Mouse (Mus musculus) adrenal gland, adult 8-10 months (tissue): ENCODE measurements around the gene Cfap54. TPM values are rescaled to one million over a fixed set of nuclear protein-coding genes. Genes with fewer than 3 reads are reported as not detected.

ENCODE experiments used
- DNase-seq: peaks from one replicate; pipeline ENCODE4 v3.0.0; 2022
- total RNA-seq, 4 experiments: library from RNA; stranded (reverse); gene quantifications; 2 replicates each; pipeline ENCODE4 v1.2.4; 2022

Cfap54 gene
- total RNA-seq, 4 experiments from 2014 or later, result 4.0 to 6.1 (median 5.1) TPM

DNA sequence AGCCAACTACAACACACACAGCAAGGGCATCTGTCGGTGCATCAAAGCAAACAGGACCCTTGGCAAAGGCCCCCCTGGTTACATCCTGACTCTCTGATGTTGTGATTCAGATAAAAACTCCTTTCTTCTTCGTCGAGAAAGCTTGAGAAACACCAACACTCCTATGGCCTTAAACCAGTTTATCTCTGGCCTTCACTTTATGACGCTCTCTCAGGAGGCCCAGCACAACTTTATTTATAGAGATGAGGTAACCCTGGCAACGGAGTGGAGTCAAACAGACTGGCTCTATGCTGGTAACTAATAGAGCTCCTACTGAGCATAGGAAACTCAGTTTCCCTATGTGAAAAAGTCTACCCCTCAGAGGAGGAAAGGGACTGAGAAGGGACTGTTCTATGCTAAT is 146.9 kb downstream of the Cfap54 start:
- peak; percentile 57 for DNase-seq

DNA sequence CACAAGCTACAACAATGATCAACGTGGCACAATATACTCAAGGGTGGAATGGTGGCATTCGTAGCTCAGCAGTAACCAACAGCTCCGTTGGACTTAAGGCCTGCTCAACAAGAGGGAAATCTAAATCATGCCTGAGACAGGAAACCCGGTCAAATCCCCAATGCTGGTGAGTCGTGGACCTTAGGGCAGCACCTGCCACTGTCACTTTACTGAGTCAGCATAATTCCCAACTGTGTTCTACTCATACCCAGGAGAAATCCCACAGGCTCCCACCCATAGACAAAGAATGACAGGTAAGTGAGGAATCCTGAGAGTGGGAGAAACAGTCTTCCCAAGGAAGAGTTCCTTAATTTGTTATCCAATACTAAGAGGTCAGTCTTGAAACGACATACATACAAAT is 147.8 kb downstream of the Cfap54 start:
- no peak for DNase-seq

DNA sequence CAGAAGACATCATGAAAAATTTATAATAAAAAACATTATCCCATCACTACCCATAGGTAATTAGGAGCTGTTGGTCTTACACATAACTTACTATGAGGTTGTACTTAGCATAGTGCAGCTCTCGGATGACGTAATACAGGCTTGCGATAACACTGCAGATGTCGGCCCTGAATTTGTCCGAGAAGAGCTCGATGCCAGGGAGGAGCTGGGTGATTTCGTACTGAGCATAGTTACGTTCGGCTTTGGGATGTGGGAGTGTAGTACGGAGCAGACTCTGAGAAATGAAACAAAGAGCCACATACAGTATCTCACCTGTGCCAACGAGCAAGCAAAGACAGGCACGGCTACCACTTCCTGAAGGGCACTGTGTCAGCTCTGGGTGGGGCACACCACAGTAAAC is 149.0 kb downstream of the Cfap54 start:
- no peak for DNase-seq

DNA sequence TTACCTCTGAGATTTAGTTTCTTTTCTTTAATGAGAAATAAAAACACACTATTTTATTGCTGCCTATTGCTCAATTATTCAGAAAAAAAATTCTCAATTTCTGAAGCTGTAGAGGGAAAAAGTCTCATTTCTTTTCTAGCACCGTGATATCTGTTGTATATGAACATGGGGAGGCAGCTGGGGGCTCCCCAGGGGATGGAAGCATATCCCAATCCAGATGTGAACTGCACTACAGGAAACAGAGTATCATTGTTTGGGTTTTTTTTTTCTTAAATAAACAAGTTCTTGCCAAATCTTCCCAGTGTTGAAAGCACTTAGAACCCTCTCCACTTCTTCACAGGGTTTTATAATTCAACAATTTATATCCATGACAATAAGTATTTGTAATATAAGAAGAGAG is 151.4 kb downstream of the Cfap54 start:
- no peak for DNase-seq

DNA sequence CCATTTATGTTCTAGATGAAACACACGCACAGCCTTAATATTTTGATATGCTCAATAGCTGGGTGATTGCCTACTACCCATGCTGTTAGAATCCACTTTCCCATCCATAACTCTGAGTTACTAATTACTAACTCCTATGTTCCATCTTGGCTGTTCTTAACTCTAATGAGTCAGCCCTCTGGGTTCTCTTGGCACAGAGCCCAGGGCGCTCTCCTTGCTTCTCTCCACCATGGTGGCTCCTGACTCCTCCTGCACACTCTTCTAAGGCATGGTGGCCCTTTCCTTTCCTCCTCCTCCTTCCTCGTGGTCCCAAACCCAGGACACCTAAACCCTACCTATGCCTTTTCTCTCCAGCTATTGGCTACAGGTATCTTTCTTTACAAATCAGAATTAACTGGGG is 153.2 kb downstream of the Cfap54 start:
- DNase-seq, result peak; percentile 53

DNA sequence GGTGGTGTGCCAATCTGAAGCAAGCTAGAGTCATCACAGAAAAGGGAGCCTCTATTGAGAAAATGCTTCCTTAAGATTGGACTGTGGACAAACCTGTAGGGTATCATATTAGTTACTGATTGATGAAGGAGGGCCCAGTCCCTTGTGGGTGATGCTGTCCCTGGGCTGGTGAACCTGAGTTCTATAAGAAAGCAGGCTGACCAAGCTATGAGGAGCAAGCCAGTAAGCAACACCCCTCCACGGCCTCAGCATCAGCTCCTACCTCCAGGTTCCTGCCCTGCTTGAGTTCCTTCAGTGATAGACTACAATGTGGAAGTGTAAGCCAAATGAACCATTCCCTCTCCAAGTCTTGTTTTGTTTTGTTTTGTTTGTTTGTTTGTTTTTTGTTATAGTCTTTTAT is 162.9 kb downstream of the Cfap54 start:
- DNase-seq, result no peak

DNA sequence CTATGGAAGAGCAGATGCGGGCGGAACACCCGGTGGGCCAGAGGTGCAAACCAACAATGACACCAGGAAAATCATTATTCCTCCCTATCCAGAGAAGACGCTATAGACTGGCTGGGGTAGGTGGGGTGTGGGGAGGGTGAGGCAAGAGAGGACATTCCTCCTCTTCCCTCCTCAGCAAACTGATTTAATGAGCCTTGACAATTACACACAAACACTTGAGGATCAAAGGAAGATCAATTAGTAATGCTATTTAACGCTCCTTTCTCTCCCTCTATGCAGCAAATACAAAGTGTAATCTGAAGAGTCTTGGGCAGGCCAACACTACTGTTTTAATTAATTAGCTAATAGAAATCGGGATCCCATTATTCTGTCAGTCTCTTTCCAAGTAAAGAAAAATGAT is 174.2 kb downstream of the Cfap54 start:
- no peak for DNase-seq

DNA sequence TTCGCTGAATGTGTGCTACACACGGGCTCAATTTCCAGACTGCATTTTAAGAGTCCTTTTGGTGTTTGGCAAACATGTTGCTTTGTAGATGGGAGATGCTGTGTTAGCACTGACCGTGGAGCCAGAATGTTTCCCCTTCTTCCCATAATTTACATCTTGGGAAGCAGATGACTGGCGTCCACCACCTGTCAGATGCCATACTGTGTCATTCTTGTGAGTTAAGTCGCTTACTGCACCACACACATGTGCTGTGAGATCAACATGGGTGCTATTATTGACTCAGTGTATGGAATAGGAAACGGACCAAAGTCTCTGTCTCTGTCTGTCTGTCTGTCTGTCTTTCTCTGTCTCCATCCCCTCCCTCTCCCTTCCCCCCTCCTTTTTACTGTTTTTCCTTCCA is 193.0 kb downstream of the Cfap54 start:
- DNase-seq, result no peak

DNA sequence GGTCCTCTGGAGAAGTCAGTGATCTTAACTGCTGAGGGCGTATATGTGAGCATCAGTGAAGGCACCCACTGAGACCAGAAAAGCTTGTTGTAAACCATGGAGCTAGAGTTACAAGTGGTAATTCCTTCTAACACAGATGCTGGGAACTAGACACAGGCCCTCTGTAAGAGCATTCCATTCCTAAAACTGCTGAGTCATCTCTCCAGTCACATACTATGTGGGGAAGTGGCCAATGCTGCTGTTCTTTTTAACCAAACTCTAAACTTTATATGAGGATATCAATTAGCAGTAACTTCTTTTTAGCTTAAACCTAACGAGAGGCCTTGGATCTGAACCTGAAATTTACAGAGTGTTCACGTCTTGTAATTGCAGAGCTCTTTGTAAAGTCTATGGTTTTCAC is 203.4 kb downstream of the Cfap54 start:
- DNase-seq, result no peak

DNA sequence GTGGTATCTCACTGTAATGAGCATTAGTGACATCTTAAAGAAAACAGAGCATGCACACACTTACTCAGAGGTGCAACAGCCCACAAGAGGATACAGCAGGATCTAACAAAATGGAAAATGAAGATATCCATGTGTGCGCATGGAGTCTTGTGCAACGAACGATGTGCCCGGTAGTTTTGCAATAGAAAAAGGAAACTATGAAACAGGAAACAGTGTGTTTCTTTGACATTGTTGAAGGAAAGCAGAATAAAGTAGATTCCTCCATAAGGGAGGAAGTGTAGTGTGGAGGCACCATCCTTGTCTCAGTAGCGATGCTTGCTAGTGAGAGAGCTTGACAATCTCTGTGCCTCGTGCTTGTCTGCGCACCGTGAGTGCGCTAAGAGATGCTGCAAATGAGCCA is 240.4 kb downstream of the Cfap54 start:
- no peak for DNase-seq

DNA sequence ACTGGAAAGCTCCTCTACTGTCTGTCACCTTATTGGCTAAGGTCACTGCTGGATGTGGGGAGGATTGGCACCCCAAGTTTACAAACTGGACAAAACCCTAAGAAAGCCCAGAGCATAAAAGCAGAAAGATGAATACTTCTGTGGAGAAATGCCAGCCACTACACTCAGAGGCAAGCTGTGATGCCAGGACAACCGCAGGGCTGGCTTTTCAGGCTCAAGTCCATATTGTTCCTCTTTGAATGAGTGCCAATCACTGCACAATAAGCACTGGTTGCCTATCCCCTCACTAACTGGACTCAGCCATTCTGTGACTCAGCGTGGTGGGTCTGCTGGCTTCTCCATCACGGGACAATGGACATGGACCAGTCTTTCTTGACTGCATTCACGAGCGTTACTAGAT is 243.8 kb downstream of the Cfap54 start:
- DNase-seq, result no peak

DNA sequence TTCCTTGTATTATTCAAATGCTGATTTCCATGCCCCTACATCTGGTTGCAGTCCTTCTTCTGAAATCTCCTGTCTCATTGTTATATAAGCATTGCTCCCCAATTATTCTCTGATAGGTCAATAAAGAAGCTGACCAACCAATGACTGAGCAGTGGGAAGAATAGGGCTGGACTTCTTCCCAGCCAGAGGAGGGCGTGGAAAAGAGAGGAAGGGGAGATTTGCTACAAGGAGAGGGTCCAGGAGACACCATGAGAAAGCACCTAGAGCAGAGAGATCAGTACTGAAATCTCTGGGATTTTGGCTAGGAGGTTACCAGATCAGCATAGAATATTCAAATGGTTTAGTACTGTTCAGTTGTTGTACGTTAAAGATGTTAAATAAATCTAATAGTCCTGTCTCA is 244.4 kb downstream of the Cfap54 start:
- no peak for DNase-seq

DNA sequence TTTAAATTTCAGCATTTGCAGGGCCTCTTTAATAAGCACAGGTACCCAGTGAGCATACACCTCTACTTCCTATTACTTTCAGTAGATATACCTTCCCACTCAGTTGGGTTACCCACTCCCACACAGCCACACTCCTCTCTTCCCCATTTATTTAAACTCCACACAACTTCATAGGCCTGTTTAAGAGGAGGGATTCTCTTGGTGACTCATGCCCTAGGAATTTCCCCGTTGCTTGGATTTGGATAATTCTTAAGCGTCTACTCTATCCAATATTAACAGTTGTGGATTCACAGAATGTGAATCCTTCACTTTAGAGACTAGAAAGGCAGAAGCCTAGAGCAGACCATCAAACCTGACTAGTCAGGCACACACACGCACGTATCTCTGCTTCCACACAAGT is 259.9 kb downstream of the Cfap54 start:
- no peak for DNase-seq

DNA sequence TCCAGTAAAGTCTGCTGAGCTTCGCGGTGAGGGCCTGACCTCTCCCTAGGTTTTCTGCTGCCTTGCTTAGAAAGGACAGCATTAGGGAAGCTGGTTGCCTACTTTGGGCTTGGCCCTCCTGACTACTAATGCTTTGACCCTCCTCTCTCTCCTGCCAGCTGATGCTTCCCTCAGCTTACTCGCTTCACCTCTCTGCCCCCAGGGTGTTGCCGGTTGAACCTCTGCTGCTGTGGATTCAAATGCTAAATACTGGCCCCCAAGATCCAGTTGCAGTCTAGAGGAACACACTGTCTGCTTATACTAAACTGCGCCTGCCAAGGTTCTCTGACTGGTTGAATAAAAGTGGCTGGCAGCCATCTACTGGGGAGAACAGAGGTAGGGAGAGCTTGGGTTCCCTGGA is 263.2 kb downstream of the Cfap54 start:
- DNase-seq, result no peak

DNA sequence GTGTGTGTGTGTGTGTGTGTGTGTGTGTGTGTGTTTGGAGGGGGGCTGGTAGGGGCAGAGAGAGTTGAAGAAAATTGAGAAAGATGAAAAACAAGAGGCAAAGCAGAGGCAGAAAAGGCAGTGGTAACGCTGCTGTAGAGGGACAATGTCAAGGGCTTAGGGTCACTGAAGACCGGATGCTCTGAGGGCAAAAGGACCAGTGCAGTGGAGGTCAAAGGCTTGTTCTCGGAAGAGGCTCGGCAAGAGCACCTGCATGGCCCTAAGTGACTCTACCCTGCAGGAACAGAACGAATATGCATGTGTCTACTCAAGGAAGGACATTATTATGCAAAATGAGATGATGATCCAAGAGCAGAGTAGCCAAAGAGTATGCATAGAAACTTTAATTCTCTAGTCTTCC is 264.5 kb downstream of the Cfap54 start:
- DNase-seq, result no peak

DNA sequence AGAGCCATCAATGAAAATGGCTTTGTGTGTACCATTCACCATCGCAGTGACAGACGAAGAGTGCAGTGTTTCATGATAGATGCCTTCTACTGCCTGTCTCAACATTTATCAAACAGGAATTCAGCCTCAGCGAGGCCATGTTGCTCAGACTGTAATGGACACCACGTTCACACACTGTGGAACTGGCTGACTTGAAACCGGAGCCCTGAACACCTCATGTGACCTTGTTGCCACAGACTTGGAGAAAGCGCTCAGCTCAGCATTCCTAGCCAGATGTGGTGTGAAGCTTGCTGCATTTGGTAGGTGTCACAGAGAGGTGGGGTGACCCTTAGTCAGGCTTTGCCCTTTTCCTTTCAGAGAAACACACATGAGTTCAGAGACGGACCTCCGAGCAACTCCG is 270.5 kb downstream of the Cfap54 start:
- DNase-seq, result no peak

DNA sequence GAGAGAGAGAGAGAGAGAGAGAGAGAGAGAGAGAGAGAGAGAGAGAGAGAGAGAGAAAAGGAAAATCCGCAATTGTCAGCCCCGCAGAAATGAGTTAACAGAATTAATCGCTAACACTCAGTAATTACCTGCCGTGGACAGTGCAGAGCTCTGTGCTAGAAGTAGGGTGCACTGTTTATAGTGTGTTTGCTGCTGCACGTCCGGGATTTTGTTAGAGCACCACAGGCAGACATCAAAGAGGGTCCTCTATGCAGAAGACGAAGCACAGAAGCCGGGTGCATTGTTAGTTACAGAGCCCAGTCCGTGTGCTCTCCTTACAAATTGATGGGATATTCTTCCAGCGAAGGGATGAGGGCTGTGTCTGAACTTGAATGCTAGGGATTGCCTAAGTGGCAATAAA is 289.5 kb downstream of the Cfap54 start:
- DNase-seq, result no peak

DNA sequence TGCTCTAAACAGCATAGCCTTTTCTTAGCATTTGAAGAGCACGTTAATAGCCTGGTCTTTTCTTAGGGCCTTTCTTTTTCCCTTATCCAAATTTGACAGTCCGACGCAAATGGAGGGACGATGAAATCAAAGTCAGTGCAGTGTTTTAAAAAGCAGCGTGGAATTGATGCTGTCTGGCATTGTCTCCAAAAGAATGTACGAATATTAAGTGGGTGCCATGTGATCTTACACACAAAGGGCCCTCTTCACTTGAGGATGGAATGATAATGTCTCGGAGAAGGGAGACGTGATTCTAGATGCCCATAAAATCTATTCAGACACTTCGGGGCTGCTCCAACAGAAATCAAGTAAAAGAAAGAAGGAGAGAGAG is 289.9 kb downstream of the Cfap54 start:
- no peak for DNase-seq

DNA sequence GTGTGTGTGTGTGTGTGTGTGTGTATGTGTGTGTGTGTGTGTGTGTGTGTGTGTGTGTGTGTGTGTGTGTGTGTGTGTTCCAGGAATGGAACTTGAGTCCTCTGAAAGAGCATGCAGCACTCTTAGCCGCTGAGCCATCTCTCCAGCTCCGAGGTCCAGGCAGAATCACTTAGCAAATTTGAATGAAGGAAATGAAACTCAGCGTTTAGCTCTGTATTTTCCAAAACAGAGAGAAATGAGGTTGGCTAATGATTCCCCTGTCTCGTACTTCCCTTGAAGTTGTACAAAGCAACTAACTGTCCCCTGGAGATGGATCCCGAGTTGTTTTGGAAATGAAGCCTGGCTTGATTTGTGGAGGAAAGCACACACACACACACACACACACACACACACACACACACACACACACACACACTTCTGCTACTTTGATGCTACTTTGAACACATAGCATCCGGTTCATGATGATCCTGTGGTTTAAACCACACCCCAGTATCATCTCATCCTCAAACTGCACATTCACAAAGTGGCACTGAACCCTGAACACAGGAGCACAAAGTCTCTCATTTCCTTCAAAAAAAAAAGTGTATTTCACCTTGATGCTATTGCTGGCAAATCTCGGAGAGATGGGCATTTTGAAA is 290.4 kb downstream of the Cfap54 start:
- no peak for DNase-seq

DNA sequence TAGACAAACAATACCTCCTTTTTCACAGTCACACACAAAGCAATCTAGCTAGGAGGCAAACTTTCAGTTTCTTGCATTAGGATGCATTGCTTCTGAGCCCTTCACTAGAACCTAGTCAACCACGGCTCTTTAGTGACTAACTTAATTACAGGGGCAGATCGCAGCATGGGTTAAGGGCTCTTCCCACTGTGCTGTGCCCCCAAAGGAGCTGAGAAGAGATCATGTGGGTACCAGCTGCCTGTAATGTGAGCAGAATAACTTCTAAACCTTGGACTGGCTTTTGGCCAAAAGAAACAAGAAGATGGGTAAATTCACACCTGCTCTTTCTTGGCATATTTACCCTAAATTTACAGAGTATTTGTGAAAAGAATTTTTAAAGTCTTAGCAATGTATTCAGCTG is 291.2 kb downstream of the Cfap54 start:
- DNase-seq, result no peak

DNA sequence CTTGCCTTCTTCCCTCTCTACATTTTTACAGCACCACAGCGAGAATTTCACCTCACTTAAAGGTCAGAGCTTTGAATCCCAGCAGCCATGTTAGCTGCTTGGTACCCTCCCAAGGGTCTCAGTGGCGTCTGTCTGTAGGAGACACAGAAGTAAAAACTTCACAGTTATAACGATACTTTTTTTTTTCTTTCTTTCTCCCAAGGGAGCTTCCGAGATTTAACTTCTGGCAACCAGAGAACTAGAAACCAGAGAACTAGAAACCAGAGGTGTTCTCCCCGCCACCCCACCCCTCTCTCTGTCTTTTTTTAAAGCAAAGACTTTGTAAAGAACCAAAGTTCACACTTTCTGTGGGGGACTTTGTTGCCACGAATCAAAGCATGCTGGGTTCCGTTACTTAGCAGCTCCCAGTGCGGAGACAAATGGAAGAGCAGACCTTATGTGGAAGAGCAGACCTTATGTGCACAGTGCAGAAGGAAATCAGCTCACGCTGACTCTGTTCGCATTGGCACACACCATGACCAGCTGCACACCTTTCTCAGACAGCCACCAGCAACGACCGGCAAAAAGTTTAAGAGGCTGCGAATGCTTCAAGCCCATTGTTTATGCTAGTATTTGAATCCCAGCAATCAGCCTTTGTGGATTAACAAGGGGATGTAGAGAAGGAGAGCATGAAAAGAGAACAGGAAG is 292.9 kb downstream of the Cfap54 start:
- no peak for DNase-seq

DNA sequence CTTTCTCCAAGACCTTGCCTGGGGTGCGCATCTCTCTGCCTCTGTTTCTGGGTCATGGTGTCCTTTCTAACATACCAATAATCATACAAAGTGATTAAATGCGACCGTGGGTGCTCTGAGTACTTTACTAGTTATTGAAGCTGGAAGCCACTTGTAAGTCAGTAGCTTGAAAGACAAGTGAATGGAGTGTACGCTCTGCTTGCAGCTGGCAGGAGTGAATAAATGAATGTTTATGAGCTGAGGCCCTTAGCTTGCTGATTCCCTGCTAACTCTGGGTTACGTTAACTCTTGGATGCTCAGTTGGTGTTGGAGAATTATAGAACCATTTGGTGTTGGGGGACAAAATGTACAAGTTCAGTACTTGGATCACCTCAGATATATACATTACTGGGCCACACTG is 298.7 kb downstream of the Cfap54 start:
- DNase-seq, result no peak

DNA sequence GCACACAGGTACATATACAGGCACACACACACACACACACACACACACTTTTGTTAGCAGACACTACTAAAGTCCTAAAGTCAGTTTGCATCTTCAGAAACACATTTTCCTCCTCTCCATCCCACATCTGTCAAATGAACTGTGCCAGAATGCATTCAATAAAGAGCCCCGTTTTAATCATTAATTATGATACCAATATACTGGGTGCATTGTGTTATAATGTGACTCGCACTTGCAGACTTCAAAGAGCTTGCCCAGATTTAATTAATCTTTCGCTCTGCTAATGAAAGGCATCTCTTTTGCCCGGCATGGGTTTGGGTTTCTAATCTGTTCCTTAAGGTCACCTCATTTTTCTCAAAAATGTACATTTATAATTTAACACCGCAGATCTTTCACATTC is 327.1 kb downstream of the Cfap54 start:
- DNase-seq, result no peak

DNA sequence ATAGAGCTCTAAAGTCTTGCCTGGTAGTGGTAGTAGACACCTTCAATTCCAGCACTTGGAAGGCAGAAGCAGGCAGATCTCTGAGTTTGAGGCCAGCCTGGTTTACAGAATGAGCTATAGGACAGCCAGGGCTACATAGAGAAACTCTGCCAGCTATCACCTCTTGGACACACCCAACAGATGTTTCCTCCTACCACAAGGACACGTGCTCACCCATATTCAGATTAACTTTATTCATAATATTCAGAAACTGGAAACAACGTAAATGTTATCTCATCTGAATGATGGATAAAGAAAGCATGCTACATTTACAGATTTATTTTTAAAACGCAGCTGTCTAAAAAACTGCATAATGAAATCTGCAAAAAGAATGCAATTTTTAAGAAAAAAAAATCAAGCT is 351.1 kb downstream of the Cfap54 start:
- no peak for DNase-seq

DNA sequence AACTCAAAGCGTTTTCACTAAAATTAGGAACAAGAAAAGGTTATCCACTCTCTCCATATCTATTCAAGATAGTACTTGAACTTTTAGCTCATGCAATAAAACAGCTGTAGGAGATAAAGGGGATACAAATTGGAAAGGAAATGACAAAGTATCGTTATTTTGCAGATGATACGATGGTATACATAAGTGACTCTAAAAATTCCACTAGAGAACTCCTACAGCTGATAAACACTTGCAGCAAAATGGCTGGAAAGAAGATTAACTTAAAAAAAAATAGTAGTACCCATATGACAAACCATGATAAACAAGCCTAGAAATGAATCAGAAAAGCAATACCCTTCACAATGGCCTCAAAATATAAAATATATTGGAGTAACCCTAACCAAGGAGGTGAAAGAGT is 352.7 kb downstream of the Cfap54 start:
- no peak for DNase-seq
